Mouse (Mus musculus) liver, postnatal 0 days (tissue): ENCODE measurements around the gene Scube2. TPM values are rescaled to one million over a fixed set of nuclear protein-coding genes. Genes with fewer than 3 reads are reported as not detected.

Experiments
- ATAC-seq: fragments of 200-750 bp; cut with Nextera tagmentation; 2 replicates; pipeline ENCODE4 v1.8.0; 2017; ENCODE audit warnings: mild to moderate bottlenecking, moderate library complexity
- DNase-seq: peaks from one replicate; pipeline ENCODE4 v3.0.0-alpha.2; 2016
- H3K27ac ChIP-seq: fragments of 300-500 bp; sonication (generic); 2 replicates; pipeline ENCODE4 v1.5.1; 2014; ENCODE audit warnings: antibody characterized with exemption, moderate library complexity, mild to moderate bottlenecking, low read depth
- H3K27me3 ChIP-seq: fragments of 300-500 bp; sonication (generic); 2 replicates; pipeline ENCODE4 v1.6.1; 2014; ENCODE audit warnings: low read length, control low read depth, mixed read lengths; ENCODE audit not compliant: insufficient read depth
- H3K36me3 ChIP-seq: fragments of 300-500 bp; sonication (generic); replicated peaks from 2 replicates; pipeline ENCODE4 v1.6.1; 2014; ENCODE audit warnings: mild to moderate bottlenecking, control low read depth, low read length, moderate library complexity, mixed read lengths; ENCODE audit not compliant: insufficient read depth
- H3K4me1 ChIP-seq: fragments of 300-500 bp; sonication (generic); 2 replicates; pipeline ENCODE4 v1.6.1; 2014; ENCODE audit warnings: antibody characterized with exemption, mild to moderate bottlenecking, control low read depth; ENCODE audit not compliant: insufficient read depth
- H3K4me2 ChIP-seq: fragments of 300-500 bp; sonication (generic); 2 replicates; pipeline ENCODE4 v1.6.1; 2014; ENCODE audit warnings: low read depth, mild to moderate bottlenecking, low read length, moderate library complexity, mixed read lengths
- H3K4me3 ChIP-seq: fragments of 300-500 bp; sonication (generic); 2 replicates; pipeline ENCODE4 v1.5.1; 2014; ENCODE audit warnings: low read depth, low read length
- H3K9ac ChIP-seq: fragments of 300-500 bp; sonication (generic); replicated peaks from 2 replicates; pipeline ENCODE4 v1.6.1; 2014; ENCODE audit warnings: mild to moderate bottlenecking, moderate library complexity
- H3K9me3 ChIP-seq: fragments of 300-500 bp; sonication (generic); 2 replicates; pipeline ENCODE4 v1.6.1; 2016; ENCODE audit warnings: mild to moderate bottlenecking, control low read depth, low read length, mixed read lengths
- CTCF ChIP-seq: sonication (generic); IDR thresholded peaks from 2 replicates; pipeline ENCODE4 v1.5.1; 2016; ENCODE audit warnings: antibody characterized with exemption, low read depth
- EP300 ChIP-seq: IDR thresholded peaks from 2 replicates; pipeline ENCODE4 v1.6.1; 2016; ENCODE audit warnings: antibody characterized with exemption, low read depth, mild to moderate bottlenecking
- WGBS: fragments of 180-500 bp; shearing (Covaris S2); extraction: QIAGEN DNeasy Blood & Tissue Kit; methylation state at CpG from one replicate; pipeline ENCODE4 v1.1.7; 2014; ENCODE audit not compliant: insufficient replicate concordance; 5-methylcytosine and 5-hydroxymethylcytosine counted together
- polyA plus RNA-seq: library from polyadenylated mRNA; unstranded; fragments of >200 nt; fragmentation: Nextera tagmentation; extraction: Ambion mirVana; gene quantifications from 2 replicates; pipeline ENCODE4 v1.2.1, GENCODE M21; 2015

Scube2 gene
- polyA plus RNA-seq, 1 experiment from 2014 or later = 0.06 TPM

GRCm38 (mm10) chr7:109875598-109875997 is 10.1 kb upstream of the Scube2 start:
- no peak overlapping the region for H3K4me3 ChIP-seq
- ATAC-seq (no peak), DNase-seq (no peak)
- no peak overlapping the region for H3K4me2 ChIP-seq
- WGBS = 42% methylated on average over 3 of the region's 3 CpGs
- no peaks in the 10 kb centered on the region for H3K4me1 ChIP-seq
- no peaks in the 10 kb centered on the region for H3K36me3 ChIP-seq
- TF ChIP-seq EP300 = no peak
- TF ChIP-seq CTCF = no peak
- no peaks in the 10 kb centered on the region for H3K27me3 ChIP-seq
- no peak overlapping the region for H3K9ac ChIP-seq
- H3K27ac ChIP-seq = no peak overlapping the region
- no peaks in the 10 kb centered on the region for H3K9me3 ChIP-seq

- no peaks in the 10 kb centered on the region for H3K36me3 ChIP-seq
- no peaks in the 10 kb centered on the region for H3K27me3 ChIP-seq
- ATAC-seq = no peak
Measured at GRCm38 (mm10) chr7:109875033-109875432, 9.6 kb upstream of the Scube2 start.

GRCm38 (mm10) chr7:109873170-109873569 is 7.7 kb upstream of the Scube2 start:
- ATAC-seq = no peak
- H3K9ac ChIP-seq = no peak overlapping the region
- WGBS = 53% methylated on average over 5 of the region's 5 CpGs

More at GRCm38 (mm10) chr7:109875033-109875432, 9.6 kb upstream of the Scube2 start:
- Histone ChIP-seq H3K4me3 (no peak overlapping the region), H3K27ac (no peak overlapping the region), H3K9ac (no peak overlapping the region), H3K4me1 (no peaks in the 10 kb centered on the region), H3K9me3 (no peaks in the 10 kb centered on the region), H3K4me2 (no peak overlapping the region)
- TF ChIP-seq EP300 (no peak), CTCF (no peak)
- no peak for DNase-seq

GRCm38 (mm10) chr7:109871232-109871631 is 5.8 kb upstream of the Scube2 start:
- no peaks in the 10 kb centered on the region for H3K36me3 ChIP-seq
- 67% methylated on average over 5 of the region's 5 CpGs for WGBS
- ATAC-seq (no peak), DNase-seq (no peak)
- H3K4me1 ChIP-seq = no peaks in the 10 kb centered on the region
- H3K9me3 ChIP-seq = no peaks in the 10 kb centered on the region
- TF ChIP-seq EP300 (no peak), CTCF (no peak)
- H3K4me2 ChIP-seq = no peak overlapping the region
- H3K27ac ChIP-seq = no peak overlapping the region
- H3K27me3 ChIP-seq = peaks cover 14% of the 10 kb centered on the region
- H3K4me3 ChIP-seq = no peak overlapping the region
- no peak overlapping the region for H3K9ac ChIP-seq

More at GRCm38 (mm10) chr7:109873170-109873569, 7.7 kb upstream of the Scube2 start:
- Histone ChIP-seq H3K9me3 (no peaks in the 10 kb centered on the region), H3K4me2 (no peak overlapping the region), H3K4me3 (no peak overlapping the region), H3K4me1 (no peaks in the 10 kb centered on the region), H3K27me3 (no peaks in the 10 kb centered on the region), H3K36me3 (no peaks in the 10 kb centered on the region), H3K27ac (no peak overlapping the region)
- TF ChIP-seq EP300 (no peak), CTCF (no peak)
- no peak for DNase-seq

GRCm38 (mm10) chr7:109868498-109868897 is 3.0 kb upstream of the Scube2 start:
- 50% methylated on average over 3 of the region's 3 CpGs for WGBS
- H3K4me3 ChIP-seq = no peak overlapping the region
- peaks cover 40% of the 10 kb centered on the region for H3K27me3 ChIP-seq
- no peak for TF ChIP-seq CTCF
- TF ChIP-seq EP300 = no peak
- H3K9me3 ChIP-seq = no peaks in the 10 kb centered on the region
- H3K36me3 ChIP-seq = no peaks in the 10 kb centered on the region
- no peak overlapping the region for H3K9ac ChIP-seq
- DNase-seq = no peak
- no peaks in the 10 kb centered on the region; the same call in 1 of the 2 replicates for H3K4me1 ChIP-seq
- no peak for ATAC-seq
- H3K4me2 ChIP-seq = no peak overlapping the region
- no peak overlapping the region for H3K27ac ChIP-seq

GRCm38 (mm10) chr7:109866643-109867042 is 1.2 kb upstream of the Scube2 start:
- Histone ChIP-seq H3K36me3 (no peaks in the 10 kb centered on the region), H3K9me3 (no peaks in the 10 kb centered on the region), H3K9ac (no peak overlapping the region), H3K4me3 (no peak overlapping the region), H3K4me2 (no peak overlapping the region), H3K27ac (no peak overlapping the region), H3K4me1 (no peaks in the 10 kb centered on the region; the same call in 1 of the 2 replicates), H3K27me3 (peaks cover 42% of the 10 kb centered on the region)
- WGBS = 75% methylated on average over 3 of the region's 3 CpGs
- no peak for ATAC-seq
- TF ChIP-seq CTCF (no peak), EP300 (no peak)
- DNase-seq = no peak

GRCm38 (mm10) chr7:109863561-109863960 is 1.9 kb downstream of the Scube2 start:
- TF ChIP-seq EP300 (no peak), CTCF (no peak)
- H3K4me2 ChIP-seq = no peak overlapping the region
- 15% methylated on average over 4 of the region's 4 CpGs for WGBS

More at GRCm38 (mm10) chr7:109863561-109863960, 1.9 kb downstream of the Scube2 start:
- Histone ChIP-seq H3K27me3 (peaks cover 44% of the 10 kb centered on the region), H3K4me1 (no peaks in the 10 kb centered on the region; the same call in 1 of the 2 replicates), H3K27ac (no peak overlapping the region), H3K9ac (no peak overlapping the region), H3K36me3 (no peaks in the 10 kb centered on the region), H3K9me3 (no peaks in the 10 kb centered on the region), H3K4me3 (no peak overlapping the region)
- no peak for ATAC-seq
- no peak for DNase-seq
